Mouse (Mus musculus): ENCODE data around the gene Hsp90ab1. TPM values are rescaled to one million over a fixed set of nuclear protein-coding genes. Genes with fewer than 3 reads are reported as not detected.
A peak's percentile ranks its signal among the peaks of the same experiment; 100 is the strongest.

The Hsp90ab1 gene
- polyA plus RNA-seq, 1 experiment from 2014 or later, result 1,573 TPM

GRCm38 (mm10) chr17:45592606-45593431 is 19.7 kb upstream of the Hsp90ab1 start:
- Histone ChIP-seq H3K4me1 (ENCODE audit: control insufficient read depth, insufficient read depth, low read length) (peaks cover 38% of the 10 kb centered on the region), H3K27ac (ENCODE audit: low read length) (no peak overlapping the region), H3K4me2 (replicated peaks; ENCODE audit: low read depth, low read length) (peak overlapping the region; percentile 99), H3K9me3 (ENCODE audit: control insufficient read depth, low read depth, low read length) (no peaks in the 10 kb centered on the region), H3K36me3 (ENCODE audit: control insufficient read depth, insufficient read depth, low read length) (no peaks in the 10 kb centered on the region), H3K9ac (replicated peaks; ENCODE audit: low read depth, low read length) (no peak overlapping the region; the same call in 1 of the 2 replicates), H3K27me3 (ENCODE audit: control insufficient read depth, insufficient read depth, low read length) (no peaks in the 10 kb centered on the region), H3K4me3 (ENCODE audit: low read depth, low read length) (no peak overlapping the region)
- 45% methylated on average over 8 of the region's 8 CpGs for WGBS
- ATAC-seq (ENCODE audit: insufficient number of reproducible peaks, insufficient read depth, low FRiP score, low read depth), result no peak

- H3K27me3 ChIP-seq (ENCODE audit: control insufficient read depth, insufficient read depth, low read length), result no peaks in the 10 kb centered on the region
- H3K36me3 ChIP-seq (ENCODE audit: control insufficient read depth, insufficient read depth, low read length), result no peaks in the 10 kb centered on the region
- no peak overlapping the region for H3K27ac ChIP-seq (ENCODE audit: low read length)
- 59% methylated on average over 16 of the region's 16 CpGs for WGBS
- H3K4me3 ChIP-seq (ENCODE audit: low read depth, low read length), result no peak overlapping the region
- H3K9me3 ChIP-seq (ENCODE audit: control insufficient read depth, low read depth, low read length), result no peaks in the 10 kb centered on the region
- no peak for ATAC-seq (ENCODE audit: insufficient number of reproducible peaks, insufficient read depth, low FRiP score, low read depth)
- H3K9ac ChIP-seq (replicated peaks; ENCODE audit: low read depth, low read length), result no peak overlapping the region; the same call in 1 of the 2 replicates
- H3K4me2 ChIP-seq (replicated peaks; ENCODE audit: low read depth, low read length), result 0 out of 2 replicates have a peak overlapping the region, but pooled peaks have one; percentile 10
- peaks cover 35% of the 10 kb centered on the region for H3K4me1 ChIP-seq (ENCODE audit: control insufficient read depth, insufficient read depth, low read length)
Measured at GRCm38 (mm10) chr17:45591701-45592605, 18.9 kb upstream of the Hsp90ab1 start.

- 74% methylated on average over 6 of the region's 6 CpGs for WGBS
- Histone ChIP-seq H3K27me3 (ENCODE audit: control insufficient read depth, insufficient read depth, low read length) (no peaks in the 10 kb centered on the region), H3K36me3 (ENCODE audit: control insufficient read depth, insufficient read depth, low read length) (no peaks in the 10 kb centered on the region; the same call in 1 of the 2 replicates), H3K9ac (replicated peaks; ENCODE audit: low read depth, low read length) (no peak overlapping the region), H3K9me3 (ENCODE audit: control insufficient read depth, low read depth, low read length) (no peaks in the 10 kb centered on the region), H3K27ac (ENCODE audit: low read length) (no peak overlapping the region), H3K4me2 (replicated peaks; ENCODE audit: low read depth, low read length) (no peak overlapping the region), H3K4me1 (ENCODE audit: control insufficient read depth, insufficient read depth, low read length) (peaks cover 38% of the 10 kb centered on the region), H3K4me3 (ENCODE audit: low read depth, low read length) (no peak overlapping the region)
- no peak for ATAC-seq (ENCODE audit: insufficient number of reproducible peaks, insufficient read depth, low FRiP score, low read depth)
Measured at GRCm38 (mm10) chr17:45590410-45590809, 17.3 kb upstream of the Hsp90ab1 start.

GRCm38 (mm10) chr17:45589844-45590243 is 16.8 kb upstream of the Hsp90ab1 start:
- WGBS, result 93% methylated on average over 8 of the region's 8 CpGs
- no peaks in the 10 kb centered on the region for H3K9me3 ChIP-seq (ENCODE audit: control insufficient read depth, low read depth, low read length)
- no peak overlapping the region for H3K9ac ChIP-seq (replicated peaks; ENCODE audit: low read depth, low read length)
- no peak overlapping the region for H3K4me3 ChIP-seq (ENCODE audit: low read depth, low read length)
- H3K36me3 ChIP-seq (ENCODE audit: control insufficient read depth, insufficient read depth, low read length), result no peaks in the 10 kb centered on the region; the same call in 1 of the 2 replicates
- no peak for ATAC-seq (ENCODE audit: insufficient number of reproducible peaks, insufficient read depth, low FRiP score, low read depth)
- H3K27me3 ChIP-seq (ENCODE audit: control insufficient read depth, insufficient read depth, low read length), result no peaks in the 10 kb centered on the region
- H3K4me2 ChIP-seq (replicated peaks; ENCODE audit: low read depth, low read length), result no peak overlapping the region
- no peak overlapping the region for H3K27ac ChIP-seq (ENCODE audit: low read length)
- H3K4me1 ChIP-seq (ENCODE audit: control insufficient read depth, insufficient read depth, low read length), result peaks cover 42% of the 10 kb centered on the region

GRCm38 (mm10) chr17:45589236-45589635 is 16.2 kb upstream of the Hsp90ab1 start:
- Histone ChIP-seq H3K27ac (ENCODE audit: low read length) (no peak overlapping the region), H3K9ac (replicated peaks; ENCODE audit: low read depth, low read length) (no peak overlapping the region), H3K36me3 (ENCODE audit: control insufficient read depth, insufficient read depth, low read length) (no peaks in the 10 kb centered on the region; the same call in 1 of the 2 replicates), H3K9me3 (ENCODE audit: control insufficient read depth, low read depth, low read length) (no peaks in the 10 kb centered on the region), H3K4me1 (ENCODE audit: control insufficient read depth, insufficient read depth, low read length) (peaks cover 42% of the 10 kb centered on the region), H3K27me3 (ENCODE audit: control insufficient read depth, insufficient read depth, low read length) (no peaks in the 10 kb centered on the region), H3K4me3 (ENCODE audit: low read depth, low read length) (no peak overlapping the region), H3K4me2 (replicated peaks; ENCODE audit: low read depth, low read length) (no peak overlapping the region)
- WGBS, result 97% methylated on average over 7 of the region's 7 CpGs
- ATAC-seq (ENCODE audit: insufficient number of reproducible peaks, insufficient read depth, low FRiP score, low read depth), result no peak

GRCm38 (mm10) chr17:45588370-45588769 is 15.3 kb upstream of the Hsp90ab1 start:
- Histone ChIP-seq H3K9me3 (ENCODE audit: control insufficient read depth, low read depth, low read length) (no peaks in the 10 kb centered on the region), H3K27ac (ENCODE audit: low read length) (no peak overlapping the region), H3K9ac (replicated peaks; ENCODE audit: low read depth, low read length) (no peak overlapping the region), H3K36me3 (ENCODE audit: control insufficient read depth, insufficient read depth, low read length) (no peaks in the 10 kb centered on the region; the same call in 1 of the 2 replicates), H3K4me1 (ENCODE audit: control insufficient read depth, insufficient read depth, low read length) (peaks cover 37% of the 10 kb centered on the region), H3K4me2 (replicated peaks; ENCODE audit: low read depth, low read length) (no peak overlapping the region), H3K27me3 (ENCODE audit: control insufficient read depth, insufficient read depth, low read length) (no peaks in the 10 kb centered on the region), H3K4me3 (ENCODE audit: low read depth, low read length) (no peak overlapping the region)
- WGBS, result 88% methylated on average over 7 of the region's 7 CpGs
- no peak for ATAC-seq (ENCODE audit: insufficient number of reproducible peaks, insufficient read depth, low FRiP score, low read depth)

GRCm38 (mm10) chr17:45586449-45586837 is 13.4 kb upstream of the Hsp90ab1 start:
- 95% methylated on average over 3 of the region's 3 CpGs for WGBS
- ATAC-seq (ENCODE audit: insufficient number of reproducible peaks, insufficient read depth, low FRiP score, low read depth), result no peak
- H3K27ac ChIP-seq (ENCODE audit: low read length), result peak overlapping the region; percentile 80; the same call in 1 of the 2 replicates

GRCm38 (mm10) chr17:45585725-45586448 is 12.8 kb upstream of the Hsp90ab1 start:
- Histone ChIP-seq H3K9ac (replicated peaks; ENCODE audit: low read depth, low read length) (no peak overlapping the region), H3K4me2 (replicated peaks; ENCODE audit: low read depth, low read length) (no peak overlapping the region)
- ATAC-seq (ENCODE audit: insufficient number of reproducible peaks, insufficient read depth, low FRiP score, low read depth), result no peak

More at GRCm38 (mm10) chr17:45586449-45586837, 13.4 kb upstream of the Hsp90ab1 start:
- H3K9ac ChIP-seq (replicated peaks; ENCODE audit: low read depth, low read length), result no peak overlapping the region
- H3K4me1 ChIP-seq (ENCODE audit: control insufficient read depth, insufficient read depth, low read length), result peaks cover 24% of the 10 kb centered on the region
- H3K27me3 ChIP-seq (ENCODE audit: control insufficient read depth, insufficient read depth, low read length), result no peaks in the 10 kb centered on the region
- no peak overlapping the region for H3K4me3 ChIP-seq (ENCODE audit: low read depth, low read length)
- H3K9me3 ChIP-seq (ENCODE audit: control insufficient read depth, low read depth, low read length), result no peaks in the 10 kb centered on the region
- H3K4me2 ChIP-seq (replicated peaks; ENCODE audit: low read depth, low read length), result no peak overlapping the region
- no peaks in the 10 kb centered on the region; the same call in 1 of the 2 replicates for H3K36me3 ChIP-seq (ENCODE audit: control insufficient read depth, insufficient read depth, low read length)

More at GRCm38 (mm10) chr17:45585725-45586448, 12.8 kb upstream of the Hsp90ab1 start:
- peak overlapping the region; percentile 80 for H3K27ac ChIP-seq (ENCODE audit: low read length)
- WGBS, result 65% methylated on average over 23 of the region's 23 CpGs
- no peaks in the 10 kb centered on the region for H3K27me3 ChIP-seq (ENCODE audit: control insufficient read depth, insufficient read depth, low read length)
- H3K4me3 ChIP-seq (ENCODE audit: low read depth, low read length), result no peak overlapping the region
- peaks cover 28% of the 10 kb centered on the region for H3K4me1 ChIP-seq (ENCODE audit: control insufficient read depth, insufficient read depth, low read length)
- no peaks in the 10 kb centered on the region for H3K9me3 ChIP-seq (ENCODE audit: control insufficient read depth, low read depth, low read length)
- H3K36me3 ChIP-seq (ENCODE audit: control insufficient read depth, insufficient read depth, low read length), result no peaks in the 10 kb centered on the region; the same call in 1 of the 2 replicates

Measured in stomach, embryonic 14.5 days (tissue).